Mouse (Mus musculus): ENCODE results near the gene B4galt5.

B4galt5 gene

GRCm38 (mm10) chr2:167280090-167280985 is 68.6 kb downstream of the B4galt5 start:
- DNase-seq (ENCODE audit: extremely low read depth, low read depth, low spot score): no peak

- DNase-seq (ENCODE audit: extremely low read depth, low read depth, low spot score): no peak
These were observed 70.0 kb downstream of the B4galt5 start for GRCm38 (mm10) chr2:167278751-167279526.

GRCm38 (mm10) chr2:167278011-167278410 is 71.0 kb downstream of the B4galt5 start:
- DNase-seq (ENCODE audit: extremely low read depth, low read depth, low spot score): no peak

GRCm38 (mm10) chr2:167277026-167277425 is 72.0 kb downstream of the B4galt5 start:
- no peak for DNase-seq (ENCODE audit: extremely low read depth, low read depth, low spot score)

GRCm38 (mm10) chr2:167275856-167276255 is 73.1 kb downstream of the B4galt5 start:
- no peak for DNase-seq (ENCODE audit: extremely low read depth, low read depth, low spot score)

- no peak for DNase-seq (ENCODE audit: extremely low read depth, low read depth, low spot score)
These were observed 74.1 kb downstream of the B4galt5 start for GRCm38 (mm10) chr2:167274713-167275465.

GRCm38 (mm10) chr2:167273206-167273740 is 75.7 kb downstream of the B4galt5 start:
- DNase-seq (ENCODE audit: extremely low read depth, low read depth, low spot score): no peak

GRCm38 (mm10) chr2:167272706-167273105 is 76.3 kb downstream of the B4galt5 start:
- no peak for DNase-seq (ENCODE audit: extremely low read depth, low read depth, low spot score)

GRCm38 (mm10) chr2:167271121-167271521 is 77.9 kb downstream of the B4galt5 start:
- DNase-seq (ENCODE audit: extremely low read depth, low read depth, low spot score): no peak

GRCm38 (mm10) chr2:167270496-167270895 is 78.5 kb downstream of the B4galt5 start:
- no peak for DNase-seq (ENCODE audit: extremely low read depth, low read depth, low spot score)

GRCm38 (mm10) chr2:167268721-167269120 is 80.3 kb downstream of the B4galt5 start:
- no peak for DNase-seq (ENCODE audit: extremely low read depth, low read depth, low spot score)

- no peak for DNase-seq (ENCODE audit: extremely low read depth, low read depth, low spot score)
These were observed 80.6 kb downstream of the B4galt5 start for GRCm38 (mm10) chr2:167268411-167268690.

GRCm38 (mm10) chr2:167267531-167268410 is 81.2 kb downstream of the B4galt5 start:
- no peak for DNase-seq (ENCODE audit: extremely low read depth, low read depth, low spot score)

- DNase-seq (ENCODE audit: extremely low read depth, low read depth, low spot score): no peak
These were observed 82.8 kb downstream of the B4galt5 start for GRCm38 (mm10) chr2:167266231-167266630.

GRCm38 (mm10) chr2:167265806-167266205 is 83.2 kb downstream of the B4galt5 start:
- DNase-seq (ENCODE audit: extremely low read depth, low read depth, low spot score): no peak

GRCm38 (mm10) chr2:167265021-167265420 is 84.0 kb downstream of the B4galt5 start:
- DNase-seq (ENCODE audit: extremely low read depth, low read depth, low spot score): no peak

GRCm38 (mm10) chr2:167263931-167264330 is 85.1 kb downstream of the B4galt5 start:
- DNase-seq (ENCODE audit: extremely low read depth, low read depth, low spot score): no peak

GRCm38 (mm10) chr2:167263040-167263810 is 85.8 kb downstream of the B4galt5 start:
- DNase-seq (ENCODE audit: extremely low read depth, low read depth, low spot score): no peak

- no peak for DNase-seq (ENCODE audit: extremely low read depth, low read depth, low spot score)
These were observed 86.5 kb downstream of the B4galt5 start for GRCm38 (mm10) chr2:167262433-167262832.
